Mouse (Mus musculus): ENCODE results near the gene Cracr2b. TPM values are rescaled to one million over a fixed set of nuclear protein-coding genes. Genes with fewer than 3 reads are reported as not detected.
A peak's percentile ranks its signal among the peaks of the same experiment; 100 is the strongest.

Cracr2b gene
- polyA plus RNA-seq, 1 experiment from 2014 or later: 12.7 TPM

DNA sequence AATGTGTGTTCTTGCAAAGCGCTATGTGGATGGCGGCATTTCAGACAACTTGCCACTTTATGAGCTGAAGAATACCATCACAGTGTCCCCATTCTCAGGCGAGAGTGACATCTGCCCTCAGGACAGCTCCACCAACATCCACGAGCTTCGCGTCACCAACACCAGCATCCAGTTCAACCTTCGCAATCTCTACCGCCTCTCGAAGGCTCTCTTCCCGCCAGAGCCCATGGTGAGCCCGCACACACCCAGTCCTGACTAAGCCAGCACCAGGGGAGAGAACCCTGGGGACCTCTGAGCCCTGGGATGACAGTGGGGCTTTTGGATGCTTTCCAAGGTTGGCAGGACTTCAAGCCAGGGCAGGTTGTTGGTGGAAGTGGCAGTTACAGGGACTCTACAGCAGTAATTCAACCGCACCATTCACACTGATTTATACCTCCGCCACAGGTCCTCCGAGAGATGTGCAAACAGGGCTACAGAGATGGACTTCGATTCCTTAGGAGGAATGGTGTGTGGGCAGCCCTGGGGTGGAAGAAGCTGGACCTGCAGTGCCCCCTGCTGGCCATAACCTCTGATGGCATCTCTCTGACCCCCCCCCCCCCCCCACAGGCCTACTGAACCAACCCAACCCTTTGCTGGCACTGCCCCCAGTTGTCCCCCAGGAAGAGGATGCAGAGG is 2.8 kb upstream of the Cracr2b start:
- Histone ChIP-seq H3K27ac (ENCODE audit: low read depth, low read length) (no peak overlapping the region), H3K9ac (ENCODE audit: low read depth, low read length) (no peak overlapping the region), H3K36me3 (ENCODE audit: control insufficient read depth, insufficient read depth) (peaks cover 27% of the 10 kb centered on the region), H3K27me3 (replicated peaks; ENCODE audit: control insufficient read depth, insufficient read depth, low read length) (no peaks in the 10 kb centered on the region), H3K9me3 (ENCODE audit: control insufficient read depth) (no peaks in the 10 kb centered on the region), H3K4me3 (ENCODE audit: low read depth, low read length) (no peak overlapping the region), H3K4me2 (replicated peaks; ENCODE audit: low read depth) (no peak overlapping the region), H3K4me1 (replicated peaks; ENCODE audit: control insufficient read depth, insufficient read depth, low read length) (no peaks in the 10 kb centered on the region; the same call in 1 of the 2 replicates)
- 68% methylated on average over 15 of the region's 15 CpGs for WGBS
- ATAC-seq: no peak
- TF ChIP-seq CTCF (IDR thresholded peaks at IDR 0.05; ENCODE audit: low read depth): peak; percentile 78

- Histone ChIP-seq H3K4me1 (replicated peaks; ENCODE audit: control insufficient read depth, insufficient read depth, low read length) (no peaks in the 10 kb centered on the region; the same call in 1 of the 2 replicates), H3K9ac (ENCODE audit: low read depth, low read length) (no peak overlapping the region), H3K27me3 (replicated peaks; ENCODE audit: control insufficient read depth, insufficient read depth, low read length) (no peaks in the 10 kb centered on the region), H3K4me3 (ENCODE audit: low read depth, low read length) (no peak overlapping the region), H3K4me2 (replicated peaks; ENCODE audit: low read depth) (no peak overlapping the region), H3K9me3 (ENCODE audit: control insufficient read depth) (no peaks in the 10 kb centered on the region), H3K27ac (ENCODE audit: low read depth, low read length) (no peak overlapping the region), H3K36me3 (ENCODE audit: control insufficient read depth, insufficient read depth) (peaks cover 27% of the 10 kb centered on the region)
- no peak for ATAC-seq
- TF ChIP-seq CTCF (IDR thresholded peaks at IDR 0.05; ENCODE audit: low read depth): no peak
- 89% methylated on average over 11 of the region's 11 CpGs for WGBS
These were observed 2.2 kb upstream of the Cracr2b start for GRCm38 (mm10) chr7:141458661-141459060.

- TF ChIP-seq CTCF (IDR thresholded peaks at IDR 0.05; ENCODE audit: low read depth): no peak
These were observed 1.6 kb upstream of the Cracr2b start for GRCm38 (mm10) chr7:141459301-141459711.

DNA sequence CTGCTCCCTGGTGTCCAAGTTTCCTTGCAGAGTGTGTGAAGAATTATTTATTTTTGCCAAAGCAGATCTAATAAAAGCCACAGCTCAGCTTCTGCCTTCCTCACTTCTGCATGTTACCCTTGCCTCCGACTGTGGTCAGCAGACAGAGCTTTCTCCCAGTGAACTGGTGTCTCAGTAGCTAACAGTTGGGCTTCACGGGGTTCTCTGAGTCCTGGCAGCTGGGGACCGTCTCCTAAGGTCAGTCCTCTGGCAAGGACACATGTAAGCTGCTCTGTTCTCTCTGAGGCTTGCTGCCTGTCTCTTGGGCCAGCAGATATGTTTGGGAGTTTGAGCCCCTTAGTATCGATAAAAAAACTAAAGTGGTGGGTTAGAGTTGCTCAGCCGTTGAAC is 898 bp upstream of the Cracr2b start:
- Histone ChIP-seq H3K27ac (ENCODE audit: low read depth, low read length) (no peak overlapping the region), H3K4me3 (ENCODE audit: low read depth, low read length) (no peak overlapping the region), H3K4me2 (replicated peaks; ENCODE audit: low read depth) (no peak overlapping the region), H3K36me3 (ENCODE audit: control insufficient read depth, insufficient read depth) (peaks cover 27% of the 10 kb centered on the region), H3K9ac (ENCODE audit: low read depth, low read length) (no peak overlapping the region), H3K9me3 (ENCODE audit: control insufficient read depth) (no peaks in the 10 kb centered on the region), H3K27me3 (replicated peaks; ENCODE audit: control insufficient read depth, insufficient read depth, low read length) (peaks cover 9% of the 10 kb centered on the region), H3K4me1 (replicated peaks; ENCODE audit: control insufficient read depth, insufficient read depth, low read length) (no peaks in the 10 kb centered on the region; the same call in 1 of the 2 replicates)
- 54% methylated on average over 5 of the region's 5 CpGs for WGBS
- no peak for ATAC-seq
- TF ChIP-seq CTCF (IDR thresholded peaks at IDR 0.05; ENCODE audit: low read depth): no peak

More at GRCm38 (mm10) chr7:141459301-141459711, 1.6 kb upstream of the Cracr2b start:
- H3K4me1 ChIP-seq (replicated peaks; ENCODE audit: control insufficient read depth, insufficient read depth, low read length): no peaks in the 10 kb centered on the region; the same call in 1 of the 2 replicates
- no peaks in the 10 kb centered on the region for H3K9me3 ChIP-seq (ENCODE audit: control insufficient read depth)
- WGBS: 93% methylated on average over 17 of the region's 17 CpGs
- H3K27ac ChIP-seq (ENCODE audit: low read depth, low read length): no peak overlapping the region
- H3K36me3 ChIP-seq (ENCODE audit: control insufficient read depth, insufficient read depth): peaks cover 27% of the 10 kb centered on the region
- H3K27me3 ChIP-seq (replicated peaks; ENCODE audit: control insufficient read depth, insufficient read depth, low read length): peaks cover 2% of the 10 kb centered on the region
- H3K4me3 ChIP-seq (ENCODE audit: low read depth, low read length): no peak overlapping the region
- ATAC-seq: no peak
- no peak overlapping the region for H3K4me2 ChIP-seq (replicated peaks; ENCODE audit: low read depth)
- no peak overlapping the region for H3K9ac ChIP-seq (ENCODE audit: low read depth, low read length)

GRCm38 (mm10) chr7:141461521-141462332 is 833 bp downstream of the Cracr2b start:
- Histone ChIP-seq H3K9ac (ENCODE audit: low read depth, low read length) (peak overlapping the region; percentile 66), H3K4me3 (ENCODE audit: low read depth, low read length) (peak overlapping the region; percentile 53), H3K36me3 (ENCODE audit: control insufficient read depth, insufficient read depth) (peaks cover 27% of the 10 kb centered on the region), H3K4me2 (replicated peaks; ENCODE audit: low read depth) (peak overlapping the region; percentile 89), H3K9me3 (ENCODE audit: control insufficient read depth) (no peaks in the 10 kb centered on the region), H3K27me3 (replicated peaks; ENCODE audit: control insufficient read depth, insufficient read depth, low read length) (peaks cover 11% of the 10 kb centered on the region), H3K4me1 (replicated peaks; ENCODE audit: control insufficient read depth, insufficient read depth, low read length) (no peaks in the 10 kb centered on the region), H3K27ac (ENCODE audit: low read depth, low read length) (peak overlapping the region; percentile 57; the same call in 1 of the 2 replicates)
- ATAC-seq: peak; percentile 16; the same call in 1 of the 2 replicates
- peak; percentile 57 for TF ChIP-seq CTCF (IDR thresholded peaks at IDR 0.05; ENCODE audit: low read depth)
- WGBS: 2% methylated on average over 58 of the region's 59 CpGs

DNA sequence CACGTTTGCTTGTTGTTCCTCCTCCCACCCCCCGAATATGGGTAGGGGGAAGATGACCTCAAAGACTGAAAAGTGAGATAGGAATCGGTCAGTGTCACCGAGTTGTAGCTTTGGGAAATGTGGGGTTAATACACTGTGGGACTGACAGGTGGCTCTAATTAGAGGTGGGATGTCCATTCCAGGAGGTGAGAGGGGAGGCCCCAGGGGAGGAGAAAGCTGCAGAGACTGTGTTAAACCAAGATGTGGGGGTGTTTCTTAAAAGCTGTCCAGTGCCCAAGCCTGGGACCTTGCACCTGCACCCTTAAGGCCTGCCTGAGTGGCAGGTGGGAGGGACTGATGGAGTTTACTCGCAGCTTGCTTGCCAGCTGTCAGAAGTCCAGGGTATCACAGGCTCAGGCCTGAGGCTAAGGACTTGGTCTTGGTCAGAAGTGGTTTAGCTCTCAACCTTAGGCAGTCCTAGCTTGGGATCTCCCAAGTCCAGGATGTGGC is 1.5 kb downstream of the Cracr2b start:
- H3K9me3 ChIP-seq (ENCODE audit: control insufficient read depth): no peaks in the 10 kb centered on the region
- peaks cover 24% of the 10 kb centered on the region for H3K36me3 ChIP-seq (ENCODE audit: control insufficient read depth, insufficient read depth)
- peak overlapping the region; percentile 66; the same call in 1 of the 2 replicates for H3K9ac ChIP-seq (ENCODE audit: low read depth, low read length)
- peak overlapping the region; percentile 53 for H3K4me3 ChIP-seq (ENCODE audit: low read depth, low read length)
- WGBS: 19% methylated on average over 5 of the region's 5 CpGs
- TF ChIP-seq CTCF (IDR thresholded peaks at IDR 0.05; ENCODE audit: low read depth): no peak
- H3K4me1 ChIP-seq (replicated peaks; ENCODE audit: control insufficient read depth, insufficient read depth, low read length): no peaks in the 10 kb centered on the region
- H3K27ac ChIP-seq (ENCODE audit: low read depth, low read length): 0 out of 2 replicates have a peak overlapping the region, but pooled peaks have one; percentile 57
- peak overlapping the region; percentile 89 for H3K4me2 ChIP-seq (replicated peaks; ENCODE audit: low read depth)
- peaks cover 11% of the 10 kb centered on the region for H3K27me3 ChIP-seq (replicated peaks; ENCODE audit: control insufficient read depth, insufficient read depth, low read length)
- ATAC-seq: no peak

Measured in intestine, postnatal 0 days (tissue).